Comparison of ENCODE assay signal across 11 mouse cellular contexts in genomic region chr2:96234613-96235012, GRCm38 (mm10).
DNase-seq lines count a peak whose midpoint lies in the region; ATAC-seq and TF ChIP-seq lines count a peak whose summit lies in the region.
"Had no signal": no experiment of that assay in that cellular context is flagged by ENCODE, and none has a peak within 500 bp of the region (broad histone marks: within the 10 kb centered on the region; RNA-seq: fewer than 3 reads in every experiment).

No protein-coding gene starts in this region.

- dilution Hi-C loops in CH12.LX (cut with MboI; ENCODE audit: extremely low pct_ligation_motif_present, extremely low pct_unique_long_range_greater_than_20kb, low sequenced_read_pairs): no loop called here

- H3K4me1 ChIP-seq in forebrain, embryonic 14.5 days (ENCODE audit: control insufficient read depth, insufficient read depth, low read length): no peaks in the 10 kb centered on the region
- H3K4me1 ChIP-seq in forebrain, embryonic 12.5 days: no peaks in the 10 kb centered on the region
- no peaks in the 10 kb centered on the region for H3K4me1 ChIP-seq in CH12.LX (ENCODE audit: control insufficient read depth in 1 of 2, insufficient read depth in 2 of 2)
- H3K4me1 ChIP-seq: embryonic facial prominence, embryonic 12.5 days; heart, embryonic 13.5 days; limb, embryonic 15.5 days had no signal

- H3K9ac ChIP-seq in forebrain, embryonic 14.5 days (ENCODE audit: low read length): no peak overlapping the region
- H3K9ac ChIP-seq in forebrain, embryonic 12.5 days: no peak overlapping the region
- no peak overlapping the region for H3K9ac ChIP-seq in CH12.LX (ENCODE audit: insufficient read depth, low read depth)
- H3K9ac ChIP-seq: embryonic facial prominence, embryonic 12.5 days; heart, embryonic 13.5 days; limb, embryonic 15.5 days had no signal

- TF ChIP-seq CTCF in CH12.LX (conservative IDR thresholded peaks at IDR 0.05 in 1 of 2, IDR thresholded peaks at IDR 0.05 in 1 of 2; ENCODE audit: low read depth in 2 of 2, low read length in 2 of 2): peak in 1 of 2 experiments; percentile 24; a peak in 2 of 4 replicates

- in situ Hi-C loops in CH12.LX (cut with MboI; ENCODE audit: low pct_ligation_motif_present, low pct_unique_long_range_greater_than_20kb, low sequenced_read_pairs): no loop called here

- TF ChIP-seq EP300 in CH12.LX (IDR thresholded peaks at IDR 0.05; ENCODE audit: low read length): no peak

- DNase-seq in forebrain, embryonic 14.5 days (ENCODE audit: low spot score): peak; percentile 61
- DNase-seq in left cerebral cortex, adult 18-20 months (ENCODE audit: low spot score in 2 of 2): peak; percentile 8 to 33
- no peak for DNase-seq in left cerebral cortex, adult 8-10 months (ENCODE audit: low spot score in 2 of 2)
- no peak for DNase-seq in CH12.LX (ENCODE audit: extremely low read depth)
- peak; percentile 41 for DNase-seq in embryo, embryonic 10.5 days (ENCODE audit: low spot score)

- no peaks in the 10 kb centered on the region for H3K79me2 ChIP-seq in CH12.LX (replicated peaks; ENCODE audit: control insufficient read depth, extremely low read depth, insufficient read depth, poor library complexity, severe bottlenecking)

- no peak overlapping the region for H3K4me3 ChIP-seq in forebrain, embryonic 14.5 days (ENCODE audit: low read depth, low read length)
- no peak overlapping the region for H3K4me3 ChIP-seq in forebrain, embryonic 12.5 days (replicated peaks)
- no peak overlapping the region for H3K4me3 ChIP-seq in CH12.LX (replicated peaks in 1 of 3; ENCODE audit: low read depth in 2 of 3, low read length in 2 of 3, poor library complexity in 1 of 3)
- H3K4me3 ChIP-seq: embryonic facial prominence, embryonic 12.5 days; heart, embryonic 13.5 days; limb, embryonic 15.5 days had no signal

- H3K27ac ChIP-seq in forebrain, embryonic 14.5 days (ENCODE audit: low read depth, low read length): no peak overlapping the region
- H3K27ac ChIP-seq in forebrain, embryonic 12.5 days: no peak overlapping the region
- no peak overlapping the region for H3K27ac ChIP-seq in CH12.LX (ENCODE audit: insufficient read depth, low read depth)
- H3K27ac ChIP-seq: embryonic facial prominence, embryonic 12.5 days; heart, embryonic 13.5 days; limb, embryonic 15.5 days; macrophage had no signal

- H3K36me3 ChIP-seq in forebrain, embryonic 14.5 days (ENCODE audit: control insufficient read depth, insufficient read depth, low read length): no peaks in the 10 kb centered on the region
- no peaks in the 10 kb centered on the region for H3K36me3 ChIP-seq in forebrain, embryonic 12.5 days (replicated peaks)
- H3K36me3 ChIP-seq in CH12.LX (replicated peaks in 1 of 2; ENCODE audit: control insufficient read depth in 1 of 2, insufficient read depth in 1 of 2, low read length in 1 of 2): no peaks in the 10 kb centered on the region
- H3K36me3 ChIP-seq: embryonic facial prominence, embryonic 12.5 days; heart, embryonic 13.5 days; limb, embryonic 15.5 days had no signal

- no peak overlapping the region for H3K4me2 ChIP-seq in forebrain, embryonic 14.5 days (ENCODE audit: low read length)
- no peak overlapping the region for H3K4me2 ChIP-seq in forebrain, embryonic 12.5 days
- no peak overlapping the region for H3K4me2 ChIP-seq in CH12.LX (ENCODE audit: insufficient read depth, low read depth, poor library complexity, severe bottlenecking)
- H3K4me2 ChIP-seq: embryonic facial prominence, embryonic 12.5 days; heart, embryonic 13.5 days; limb, embryonic 15.5 days had no signal

- no peaks in the 10 kb centered on the region for H3K9me3 ChIP-seq in forebrain, embryonic 14.5 days (replicated peaks; ENCODE audit: control insufficient read depth, low read length)
- H3K9me3 ChIP-seq in forebrain, embryonic 12.5 days: no peaks in the 10 kb centered on the region
- peaks cover 12% of the 10 kb centered on the region for H3K9me3 ChIP-seq in CH12.LX (replicated peaks; ENCODE audit: low read length)
- H3K9me3 ChIP-seq: embryonic facial prominence, embryonic 12.5 days; heart, embryonic 13.5 days; limb, embryonic 15.5 days had no signal

- no peak for ATAC-seq in forebrain, embryonic 14.5 days
- ATAC-seq in forebrain, embryonic 12.5 days (ENCODE audit: low FRiP score): no peak
- no peak for ATAC-seq in erythroid progenitor cell, adult 5-6 weeks (replicated peaks; ENCODE audit: low FRiP score, poor library complexity, severe bottlenecking)

- TF ChIP-seq RAD21 in CH12.LX (IDR thresholded peaks at IDR 0.05; ENCODE audit: low read depth, low read length): peak; percentile 13

- H3K27me3 ChIP-seq in forebrain, embryonic 14.5 days (replicated peaks; ENCODE audit: control insufficient read depth, insufficient read depth, low read length): no peaks in the 10 kb centered on the region
- no peaks in the 10 kb centered on the region for H3K27me3 ChIP-seq in forebrain, embryonic 12.5 days
- H3K27me3 ChIP-seq in CH12.LX (replicated peaks): no peaks in the 10 kb centered on the region
- H3K27me3 ChIP-seq: embryonic facial prominence, embryonic 12.5 days; heart, embryonic 13.5 days; limb, embryonic 15.5 days had no signal

- no peak for TF ChIP-seq POLR2A in CH12.LX (IDR thresholded peaks at IDR 0.05; ENCODE audit: low read depth, low read length)

TF ChIP-seq in CH12.LX, 34 proteins besides CTCF, POLR2A, EP300 and RAD21:
- TF ChIP-seq NRF1 (IDR thresholded peaks at IDR 0.05; ENCODE audit: low read depth, low read length) (no peak), MAZ (IDR thresholded peaks at IDR 0.05; ENCODE audit: low read depth, low read length) (no peak)

Comparison
In these comparisons a context has a peak if more than half of its experiments do, and no peak if none do; other contexts are left out.
1. DNase-seq: peak in forebrain, embryonic 14.5 days (single experiment), left cerebral cortex, adult 18-20 months (2 of 2) and embryo, embryonic 10.5 days (single experiment); none in left cerebral cortex, adult 8-10 months (0 of 2) and CH12.LX (single experiment).